Mouse (Mus musculus): ENCODE measurements around the gene Il10. TPM values are rescaled to one million over a fixed set of nuclear protein-coding genes. Genes with fewer than 3 reads are reported as not detected.

Gene Il10
- total and polyA plus RNA-seq, 2 experiments from 2014 or later = not detected

GRCm38 (mm10) chr1:131010201-131011153, 9.2 kb upstream of the Il10 start:
- H3K27ac ChIP-seq (ENCODE audit: low read depth) = no peak overlapping the region
- no peak for TF ChIP-seq EP300 (IDR thresholded peaks at IDR 0.05; ENCODE audit: low read depth)
- TF ChIP-seq CTCF (IDR thresholded peaks at IDR 0.05; ENCODE audit: low read depth) = no peak
- DNase-seq (ENCODE audit: low spot score) (no peak), ATAC-seq (ENCODE audit: insufficient read depth, low read depth) (no peak)
- H3K4me3 ChIP-seq (ENCODE audit: low read depth, low read length) = no peak overlapping the region
- no peaks in the 10 kb centered on the region for H3K4me1 ChIP-seq (ENCODE audit: control insufficient read depth, insufficient read depth)
- no peaks in the 10 kb centered on the region for H3K9me3 ChIP-seq (replicated peaks; ENCODE audit: control insufficient read depth, low read length)
- no peak overlapping the region for H3K9ac ChIP-seq (replicated peaks; ENCODE audit: low read depth, low read length)
- no peaks in the 10 kb centered on the region for H3K27me3 ChIP-seq (ENCODE audit: control insufficient read depth, insufficient read depth, low read length)
- no peak overlapping the region for H3K4me2 ChIP-seq (ENCODE audit: low read depth, low read length)
- H3K36me3 ChIP-seq (replicated peaks; ENCODE audit: control insufficient read depth, insufficient read depth, low read length) = no peaks in the 10 kb centered on the region
- whole genome bisulfite sequencing = 52% methylated on average over 17 of the region's 17 CpGs

GRCm38 (mm10) chr1:131012494-131012893, 7.2 kb upstream of the Il10 start:
- no peak for ATAC-seq (ENCODE audit: insufficient read depth, low read depth)
- Histone ChIP-seq H3K9me3 (replicated peaks; ENCODE audit: control insufficient read depth, low read length) (no peaks in the 10 kb centered on the region), H3K4me3 (ENCODE audit: low read depth, low read length) (no peak overlapping the region), H3K27ac (ENCODE audit: low read depth) (no peak overlapping the region), H3K36me3 (replicated peaks; ENCODE audit: control insufficient read depth, insufficient read depth, low read length) (no peaks in the 10 kb centered on the region), H3K9ac (replicated peaks; ENCODE audit: low read depth, low read length) (no peak overlapping the region), H3K4me1 (ENCODE audit: control insufficient read depth, insufficient read depth) (no peaks in the 10 kb centered on the region), H3K27me3 (ENCODE audit: control insufficient read depth, insufficient read depth, low read length) (no peaks in the 10 kb centered on the region), H3K4me2 (ENCODE audit: low read depth, low read length) (no peak overlapping the region)
- TF ChIP-seq CTCF (IDR thresholded peaks at IDR 0.05; ENCODE audit: low read depth) (no peak), EP300 (IDR thresholded peaks at IDR 0.05; ENCODE audit: low read depth) (no peak)
- no peak for DNase-seq (ENCODE audit: low spot score)
- 86% methylated on average over 8 of the region's 8 CpGs for WGBS

- no peaks in the 10 kb centered on the region for H3K36me3 ChIP-seq (replicated peaks; ENCODE audit: control insufficient read depth, insufficient read depth, low read length)
- no peaks in the 10 kb centered on the region for H3K27me3 ChIP-seq (ENCODE audit: control insufficient read depth, insufficient read depth, low read length)
- H3K4me1 ChIP-seq (ENCODE audit: control insufficient read depth, insufficient read depth) = no peaks in the 10 kb centered on the region
- H3K9me3 ChIP-seq (replicated peaks; ENCODE audit: control insufficient read depth, low read length) = no peaks in the 10 kb centered on the region
- ATAC-seq (ENCODE audit: insufficient read depth, low read depth) = no peak
- H3K4me3 ChIP-seq (ENCODE audit: low read depth, low read length) = no peak overlapping the region
- 85% methylated on average over 5 of the region's 5 CpGs for whole genome bisulfite sequencing
- H3K4me2 ChIP-seq (ENCODE audit: low read depth, low read length) = no peak overlapping the region
- H3K9ac ChIP-seq (replicated peaks; ENCODE audit: low read depth, low read length) = no peak overlapping the region
- TF ChIP-seq EP300 (IDR thresholded peaks at IDR 0.05; ENCODE audit: low read depth) (no peak), CTCF (IDR thresholded peaks at IDR 0.05; ENCODE audit: low read depth) (no peak)
- DNase-seq (ENCODE audit: low spot score) = no peak
- H3K27ac ChIP-seq (ENCODE audit: low read depth) = no peak overlapping the region
These were observed 5.7 kb upstream of the Il10 start for GRCm38 (mm10) chr1:131013926-131014325.

- H3K36me3 ChIP-seq (replicated peaks; ENCODE audit: control insufficient read depth, insufficient read depth, low read length) = no peaks in the 10 kb centered on the region
- H3K4me1 ChIP-seq (ENCODE audit: control insufficient read depth, insufficient read depth) = no peaks in the 10 kb centered on the region
- WGBS = 73% methylated on average over 6 of the region's 6 CpGs
- H3K27ac ChIP-seq (ENCODE audit: low read depth) = no peak overlapping the region
- no peak for ATAC-seq (ENCODE audit: insufficient read depth, low read depth)
- no peak overlapping the region for H3K4me2 ChIP-seq (ENCODE audit: low read depth, low read length)
- no peak overlapping the region for H3K4me3 ChIP-seq (ENCODE audit: low read depth, low read length)
- no peaks in the 10 kb centered on the region for H3K9me3 ChIP-seq (replicated peaks; ENCODE audit: control insufficient read depth, low read length)
- H3K27me3 ChIP-seq (ENCODE audit: control insufficient read depth, insufficient read depth, low read length) = no peaks in the 10 kb centered on the region
- DNase-seq (ENCODE audit: low spot score) = no peak
- TF ChIP-seq CTCF (IDR thresholded peaks at IDR 0.05; ENCODE audit: low read depth) (no peak), EP300 (IDR thresholded peaks at IDR 0.05; ENCODE audit: low read depth) (no peak)
- H3K9ac ChIP-seq (replicated peaks; ENCODE audit: low read depth, low read length) = no peak overlapping the region
These were observed 4.4 kb upstream of the Il10 start for GRCm38 (mm10) chr1:131015281-131015680.

- no peak for TF ChIP-seq CTCF (IDR thresholded peaks at IDR 0.05; ENCODE audit: low read depth)
- Histone ChIP-seq H3K36me3 (replicated peaks; ENCODE audit: control insufficient read depth, insufficient read depth, low read length) (no peaks in the 10 kb centered on the region), H3K4me1 (ENCODE audit: control insufficient read depth, insufficient read depth) (no peaks in the 10 kb centered on the region), H3K27me3 (ENCODE audit: control insufficient read depth, insufficient read depth, low read length) (no peaks in the 10 kb centered on the region), H3K4me2 (ENCODE audit: low read depth, low read length) (no peak overlapping the region), H3K4me3 (ENCODE audit: low read depth, low read length) (no peak overlapping the region), H3K9me3 (replicated peaks; ENCODE audit: control insufficient read depth, low read length) (no peaks in the 10 kb centered on the region), H3K9ac (replicated peaks; ENCODE audit: low read depth, low read length) (no peak overlapping the region), H3K27ac (ENCODE audit: low read depth) (no peak overlapping the region)
- 82% methylated on average over 7 of the region's 7 CpGs for WGBS
- DNase-seq (ENCODE audit: low spot score) = no peak
- no peak for ATAC-seq (ENCODE audit: insufficient read depth, low read depth)
These were observed 3.8 kb upstream of the Il10 start for GRCm38 (mm10) chr1:131015879-131016278.
